Mouse (Mus musculus) ES-Bruce4 (cell line): ENCODE measurements around the gene Camta1.

Experiments used
- CTCF ChIP-seq: IDR thresholded peaks from one replicate; pipeline ENCODE4 v1.8.1; 2011; ENCODE audit warnings: low read depth, low read length
- POLR2A ChIP-seq: IDR thresholded peaks from one replicate; pipeline ENCODE4 v1.8.1; 2011; ENCODE audit warnings: low read length; ENCODE audit not compliant: insufficient read depth

GRCm38 (mm10) chr4:150871392-150872138, 990.1 kb downstream of the Camta1 start:
- no peak for TF ChIP-seq CTCF
- no peak for TF ChIP-seq POLR2A
